Mouse (Mus musculus): ENCODE results near the gene Cela2a.

Gene Cela2a

GRCm38 (mm10) chr4:141858501-141858900 is 32.5 kb upstream of the Cela2a start:
- DNase-seq (ENCODE audit: low spot score in 2 of 2) = peak in 1 of 2 experiments; percentile 47

GRCm38 (mm10) chr4:141857422-141857930 is 31.5 kb upstream of the Cela2a start:
- DNase-seq (ENCODE audit: low spot score in 2 of 2) = peak; percentile 77 to 88

GRCm38 (mm10) chr4:141853437-141853836 is 27.5 kb upstream of the Cela2a start:
- DNase-seq (ENCODE audit: low spot score in 2 of 2) = peak in 1 of 2 experiments; percentile 56

- DNase-seq (ENCODE audit: low spot score in 2 of 2) = no peak
Observed at GRCm38 (mm10) chr4:141845999-141846398, 20.0 kb upstream of the Cela2a start, which contains the start of gene Ctrc. TSS of gene Ctrc (minus strand) at chr4:141846359.

- DNase-seq (ENCODE audit: low spot score in 2 of 2) = no peak
Observed at GRCm38 (mm10) chr4:141834536-141835095, 8.7 kb upstream of the Cela2a start.

- no peak for DNase-seq (ENCODE audit: low spot score in 2 of 2)
Observed at GRCm38 (mm10) chr4:141833911-141834310, 8.0 kb upstream of the Cela2a start.

- DNase-seq (ENCODE audit: low spot score in 2 of 2) = no peak
Observed at GRCm38 (mm10) chr4:141831361-141831760, 5.4 kb upstream of the Cela2a start.

- DNase-seq (ENCODE audit: low spot score in 2 of 2) = no peak
Observed at GRCm38 (mm10) chr4:141830381-141830780, 4.4 kb upstream of the Cela2a start.

- DNase-seq (ENCODE audit: low spot score in 2 of 2) = no peak
Observed at GRCm38 (mm10) chr4:141828177-141828576, 2.2 kb upstream of the Cela2a start.

- no peak for DNase-seq (ENCODE audit: low spot score in 2 of 2)
Observed at GRCm38 (mm10) chr4:141827401-141827800, 1.4 kb upstream of the Cela2a start.

GRCm38 (mm10) chr4:141822979-141823378 is 3.0 kb downstream of the Cela2a start:
- no peak for DNase-seq (ENCODE audit: low spot score in 2 of 2)

GRCm38 (mm10) chr4:141822089-141822488 is 3.9 kb downstream of the Cela2a start:
- no peak for DNase-seq (ENCODE audit: low spot score in 2 of 2)

GRCm38 (mm10) chr4:141821178-141821577 is 4.8 kb downstream of the Cela2a start:
- no peak for DNase-seq (ENCODE audit: low spot score in 2 of 2)

GRCm38 (mm10) chr4:141819316-141819715 is 6.6 kb downstream of the Cela2a start:
- no peak for DNase-seq (ENCODE audit: low spot score in 2 of 2)

- DNase-seq (ENCODE audit: low spot score in 2 of 2) = no peak
Observed at GRCm38 (mm10) chr4:141818861-141819260, 7.1 kb downstream of the Cela2a start.

GRCm38 (mm10) chr4:141817706-141818105 is 8.3 kb downstream of the Cela2a start:
- no peak for DNase-seq (ENCODE audit: low spot score in 2 of 2)

- no peak for DNase-seq (ENCODE audit: low spot score in 2 of 2)
Observed at GRCm38 (mm10) chr4:141816776-141817655, 8.9 kb downstream of the Cela2a start.

- no peak for DNase-seq (ENCODE audit: low spot score in 2 of 2)
Observed at GRCm38 (mm10) chr4:141816267-141816666, 9.7 kb downstream of the Cela2a start.

GRCm38 (mm10) chr4:141811375-141811774 is 14.6 kb downstream of the Cela2a start:
- DNase-seq (ENCODE audit: low spot score in 2 of 2) = no peak

- DNase-seq (ENCODE audit: low spot score in 2 of 2) = no peak
Observed at GRCm38 (mm10) chr4:141810975-141811374, 15.0 kb downstream of the Cela2a start.

- DNase-seq (ENCODE audit: low spot score in 2 of 2) = no peak
Observed at GRCm38 (mm10) chr4:141809850-141810464, 16.0 kb downstream of the Cela2a start.

GRCm38 (mm10) chr4:141805886-141806285 is 20.1 kb downstream of the Cela2a start:
- no peak for DNase-seq (ENCODE audit: low spot score in 2 of 2)
